Mouse (Mus musculus) stomach, postnatal 0 days (tissue): ENCODE data around the gene Ccser2. TPM values are rescaled to one million over a fixed set of nuclear protein-coding genes. Genes with fewer than 3 reads are reported as not detected.

Source experiments
- ATAC-seq: fragments of 200-750 bp; cut with Nextera tagmentation; 2 replicates; pipeline ENCODE4 v1.8.0; 2017; ENCODE audit not compliant: low FRiP score, low TSS enrichment
- DNase-seq: peaks from one replicate; pipeline ENCODE4 v3.0.0-alpha.2; 2016; ENCODE audit warnings: low spot score
- H3K27ac ChIP-seq: fragments of 300-500 bp; sonication (generic); replicated peaks from 2 replicates; pipeline ENCODE4 v1.5.1; 2014; ENCODE audit warnings: mild to moderate bottlenecking, control low read depth
- H3K27me3 ChIP-seq: fragments of 300-500 bp; sonication (generic); 2 replicates; pipeline ENCODE4 v1.6.1; 2014; ENCODE audit warnings: low read length; ENCODE audit not compliant: control insufficient read depth, insufficient read depth
- H3K36me3 ChIP-seq: fragments of 300-500 bp; sonication (generic); 2 replicates; pipeline ENCODE4 v1.6.1; 2014; ENCODE audit warnings: low read length, mixed read lengths; ENCODE audit not compliant: control insufficient read depth, insufficient read depth
- H3K4me1 ChIP-seq: fragments of 300-500 bp; sonication (generic); replicated peaks from 2 replicates; pipeline ENCODE4 v1.6.1; 2014; ENCODE audit warnings: antibody characterized with exemption; ENCODE audit not compliant: control insufficient read depth, insufficient read depth
- H3K4me2 ChIP-seq: fragments of 300-500 bp; sonication (generic); replicated peaks from 2 replicates; pipeline ENCODE4 v1.6.1; 2014; ENCODE audit warnings: low read depth, mild to moderate bottlenecking, control low read depth, moderate library complexity
- H3K4me3 ChIP-seq: fragments of 300-500 bp; sonication (generic); 2 replicates; pipeline ENCODE4 v1.5.1; 2014; ENCODE audit warnings: low read depth, low read length, control low read depth
- H3K9ac ChIP-seq: fragments of 300-500 bp; sonication (generic); 2 replicates; pipeline ENCODE4 v1.6.1; 2014; ENCODE audit warnings: mild to moderate bottlenecking, low read length, control low read depth, mixed read lengths
- H3K9me3 ChIP-seq: fragments of 300-500 bp; sonication (generic); 2 replicates; pipeline ENCODE4 v1.6.1; 2016; ENCODE audit warnings: low read length; ENCODE audit not compliant: control insufficient read depth
- CTCF ChIP-seq: IDR thresholded peaks from 2 replicates; pipeline ENCODE4 v1.5.1; 2016; ENCODE audit warnings: antibody characterized with exemption, low read depth, mild to moderate bottlenecking, moderate library complexity
- EP300 ChIP-seq: optimal IDR thresholded peaks from 2 replicates; pipeline ENCODE3; 2016; ENCODE audit warnings: antibody characterized with exemption
- WGBS: fragments of 180-500 bp; shearing (Covaris S2); extraction: QIAGEN DNeasy Blood & Tissue Kit; methylation state at CpG from one replicate; pipeline ENCODE4 v1.1.7; 2014; 5-methylcytosine and 5-hydroxymethylcytosine counted together
- polyA plus RNA-seq: library from polyadenylated mRNA; unstranded; fragments of >200 nt; fragmentation: Nextera tagmentation; extraction: Ambion mirVana; gene quantifications from 2 replicates; pipeline ENCODE4 v1.2.1, GENCODE M21; 2015

Ccser2 gene
- 18.1 and 19.7 TPM in 2 replicates for polyA plus RNA-seq

DNA sequence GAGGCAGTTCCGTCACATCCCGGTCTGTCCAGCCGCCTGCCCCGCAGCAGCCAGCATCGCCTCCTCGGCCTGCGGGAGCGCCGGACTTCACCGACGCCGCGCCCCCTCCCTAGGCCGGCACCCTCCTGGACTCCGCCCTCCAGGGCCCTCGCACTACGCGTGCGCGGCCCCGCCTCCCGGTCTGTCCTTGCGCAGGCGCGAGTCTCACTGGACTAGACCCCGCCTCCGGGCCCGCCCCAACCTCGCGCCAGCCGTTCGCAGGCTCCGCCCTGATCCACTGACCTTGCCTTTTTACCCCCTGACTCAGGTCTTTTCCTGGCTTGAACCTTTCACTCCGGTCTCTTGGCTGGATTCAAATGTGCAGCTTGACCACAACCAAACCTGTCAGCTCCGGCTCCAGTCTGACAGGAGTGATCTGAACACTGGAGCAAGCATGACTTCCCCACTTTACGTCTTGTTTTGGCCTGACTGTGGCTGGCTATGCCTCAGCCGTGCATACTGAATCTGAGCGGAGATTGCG lies at the start of gene Ccser2:
Ccser2 (minus strand) TSS at position 150 of the 520 bp plus-strand sequence.
- H3K4me1 ChIP-seq = no peaks in the 10 kb centered on the region
- under 1% methylated on average over 32 of the region's 39 CpGs for WGBS
- H3K4me2 ChIP-seq = peak within 1 kb of the TSS; percentile 79
- TF ChIP-seq EP300 = no peak
- H3K27ac ChIP-seq = peak within 1 kb of the TSS; percentile 85
- H3K9me3 ChIP-seq = no peaks in the 10 kb centered on the region
- H3K4me3 ChIP-seq = peak within 1 kb of the TSS; percentile 92
- DNase-seq = peak; percentile 99
- H3K36me3 ChIP-seq = no peaks in the 10 kb centered on the region
- H3K9ac ChIP-seq = peak within 1 kb of the TSS; percentile 86
- peak; percentile 100 for ATAC-seq
- no peaks in the 10 kb centered on the region for H3K27me3 ChIP-seq

DNA sequence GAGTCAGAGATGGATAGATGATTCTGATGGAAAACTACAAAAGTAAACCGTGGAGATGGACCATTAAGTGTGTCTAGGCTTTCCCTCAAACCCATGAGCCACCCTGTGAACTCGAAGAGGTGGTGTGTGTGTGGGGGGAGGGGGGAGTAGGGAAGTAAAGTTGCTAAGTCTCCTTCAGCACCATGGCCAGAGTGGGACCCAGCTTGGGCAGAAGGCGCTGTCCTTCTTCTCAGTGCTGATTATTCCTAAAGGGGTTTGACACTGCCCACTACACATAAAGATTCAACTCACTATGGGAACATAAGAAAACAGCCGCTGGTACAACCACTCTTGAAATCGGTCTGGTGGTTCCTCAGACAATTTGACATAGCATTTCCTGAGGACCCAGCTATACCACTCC lies 47.3 kb upstream of the Ccser2 start:
- no peak overlapping the region for H3K4me2 ChIP-seq
- no peaks in the 10 kb centered on the region for H3K36me3 ChIP-seq
- DNase-seq = peak; percentile 30
- no peaks in the 10 kb centered on the region for H3K9me3 ChIP-seq
- 32% methylated on average over 5 of the region's 5 CpGs for WGBS
- no peaks in the 10 kb centered on the region for H3K4me1 ChIP-seq
- H3K9ac ChIP-seq = no peak overlapping the region
- no peak overlapping the region for H3K4me3 ChIP-seq
- H3K27ac ChIP-seq = no peak overlapping the region
- TF ChIP-seq EP300 (no peak), CTCF (no peak)
- H3K27me3 ChIP-seq = no peaks in the 10 kb centered on the region
- no peak for ATAC-seq

DNA sequence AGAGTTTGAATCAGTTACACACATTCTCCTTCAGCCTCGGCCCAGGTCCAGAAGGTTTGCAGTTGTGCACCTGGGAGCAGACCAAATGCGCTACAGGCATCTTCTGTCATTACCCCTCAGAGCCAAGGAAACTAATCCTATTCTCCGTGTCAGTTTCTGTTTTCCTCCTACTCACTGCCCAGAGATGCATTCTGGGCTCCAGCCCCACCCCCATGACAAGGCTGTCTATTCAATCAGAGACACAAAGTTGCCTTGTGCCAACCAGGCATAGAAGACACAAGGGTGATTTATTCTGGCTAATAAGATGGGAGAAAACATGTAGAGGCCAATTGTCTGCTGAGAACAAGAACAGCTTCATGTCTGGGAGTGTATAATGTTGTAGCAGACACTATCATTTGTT lies 45.1 kb upstream of the Ccser2 start:
- H3K9me3 ChIP-seq = no peaks in the 10 kb centered on the region
- no peaks in the 10 kb centered on the region for H3K27me3 ChIP-seq
- ATAC-seq (no peak), DNase-seq (no peak)
- TF ChIP-seq CTCF (no peak), EP300 (no peak)
- WGBS = 59% methylated on average over 3 of the region's 3 CpGs
- no peak overlapping the region for H3K4me3 ChIP-seq
- no peak overlapping the region for H3K4me2 ChIP-seq
- H3K36me3 ChIP-seq = no peaks in the 10 kb centered on the region
- no peak overlapping the region for H3K9ac ChIP-seq
- H3K4me1 ChIP-seq = no peaks in the 10 kb centered on the region
- no peak overlapping the region for H3K27ac ChIP-seq

DNA sequence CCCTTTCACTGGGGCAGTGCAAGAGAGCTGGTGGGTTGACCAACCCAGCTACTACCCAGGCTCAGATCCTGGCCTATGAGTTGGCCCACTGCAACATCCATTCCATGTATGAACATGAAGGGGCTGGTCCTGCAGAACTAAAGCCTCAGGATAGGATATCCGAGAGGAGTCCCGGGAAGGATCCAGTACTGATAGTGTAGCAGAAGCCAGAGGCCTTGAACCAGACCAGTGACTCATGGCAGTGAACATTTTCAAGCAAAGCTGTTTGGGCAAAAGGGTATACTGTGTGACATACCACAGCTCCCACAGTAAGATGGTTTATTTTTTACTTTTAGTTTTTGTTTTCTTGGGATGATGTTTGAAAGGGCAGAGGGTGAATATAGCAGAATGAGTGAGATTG lies 41.1 kb upstream of the Ccser2 start:
- no peaks in the 10 kb centered on the region for H3K4me1 ChIP-seq
- WGBS = 66% methylated on average over 2 of the region's 2 CpGs

DNA sequence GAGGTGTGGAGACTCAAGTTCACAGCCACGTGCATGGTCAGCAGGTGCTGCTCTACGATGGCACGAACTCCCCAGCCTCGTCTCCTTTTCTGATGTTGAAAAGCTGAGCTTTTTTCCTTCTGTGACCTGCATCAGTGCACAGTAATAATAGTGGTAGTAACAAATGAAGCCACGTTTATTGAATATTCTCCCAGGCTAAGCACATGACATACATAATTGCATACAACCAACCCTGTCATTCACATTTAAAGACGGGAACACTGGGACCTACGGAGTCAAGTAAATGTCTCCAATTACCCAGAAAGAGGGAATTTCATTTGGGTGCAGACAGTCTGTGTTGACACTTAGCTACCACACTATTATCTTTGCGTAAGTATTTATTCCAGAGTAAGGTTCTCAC lies 37.9 kb upstream of the Ccser2 start:
- Histone ChIP-seq H3K9me3 (no peaks in the 10 kb centered on the region), H3K27me3 (no peaks in the 10 kb centered on the region), H3K4me1 (no peaks in the 10 kb centered on the region), H3K27ac (no peak overlapping the region), H3K4me2 (no peak overlapping the region), H3K36me3 (no peaks in the 10 kb centered on the region), H3K4me3 (no peak overlapping the region), H3K9ac (no peak overlapping the region)
- ATAC-seq (no peak), DNase-seq (no peak)
- 75% methylated on average over 8 of the region's 8 CpGs for WGBS
- TF ChIP-seq CTCF (no peak), EP300 (no peak)

More for the DNA sequence above, 41.1 kb upstream of the Ccser2 start:
- Histone ChIP-seq H3K36me3 (no peaks in the 10 kb centered on the region), H3K9ac (no peak overlapping the region), H3K9me3 (no peaks in the 10 kb centered on the region), H3K27ac (no peak overlapping the region), H3K27me3 (no peaks in the 10 kb centered on the region), H3K4me3 (no peak overlapping the region), H3K4me2 (no peak overlapping the region)
- DNase-seq = no peak
- ATAC-seq = no peak
- TF ChIP-seq CTCF (no peak), EP300 (no peak)

DNA sequence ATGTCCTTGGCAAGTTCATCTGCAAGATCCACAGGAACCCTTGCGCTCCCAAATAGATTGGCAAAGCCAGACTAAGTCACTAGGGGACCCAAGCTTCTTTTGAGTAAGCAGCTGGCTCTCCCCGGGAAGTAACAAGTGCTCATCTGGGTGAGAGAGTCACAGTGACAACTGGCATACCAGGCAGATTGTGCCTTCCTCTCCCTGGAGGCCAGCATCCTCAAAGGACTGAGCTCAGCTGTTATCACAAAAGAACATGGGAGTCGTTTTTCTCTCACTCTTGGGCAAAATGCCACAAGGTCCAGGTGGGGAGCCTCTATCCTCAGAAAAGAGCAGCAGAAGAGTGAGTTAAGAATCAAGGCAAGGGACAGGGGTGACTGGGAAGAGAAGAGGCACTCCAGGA lies 37.3 kb upstream of the Ccser2 start:
- Histone ChIP-seq H3K27me3 (no peaks in the 10 kb centered on the region), H3K4me1 (no peaks in the 10 kb centered on the region), H3K36me3 (no peaks in the 10 kb centered on the region), H3K9me3 (no peaks in the 10 kb centered on the region), H3K9ac (no peak overlapping the region), H3K4me2 (no peak overlapping the region), H3K27ac (no peak overlapping the region), H3K4me3 (no peak overlapping the region)
- DNase-seq = no peak
- TF ChIP-seq CTCF (no peak), EP300 (no peak)
- no peak for ATAC-seq
- WGBS = 24% methylated on average over 3 of the region's 3 CpGs
